Mouse (Mus musculus) thymus, postnatal 14 days (tissue): ENCODE results near the gene Acer3.

Source experiments
- DNase-seq: peaks from one replicate; pipeline ENCODE4 v3.0.0; 2021

Gene Acer3

DNA sequence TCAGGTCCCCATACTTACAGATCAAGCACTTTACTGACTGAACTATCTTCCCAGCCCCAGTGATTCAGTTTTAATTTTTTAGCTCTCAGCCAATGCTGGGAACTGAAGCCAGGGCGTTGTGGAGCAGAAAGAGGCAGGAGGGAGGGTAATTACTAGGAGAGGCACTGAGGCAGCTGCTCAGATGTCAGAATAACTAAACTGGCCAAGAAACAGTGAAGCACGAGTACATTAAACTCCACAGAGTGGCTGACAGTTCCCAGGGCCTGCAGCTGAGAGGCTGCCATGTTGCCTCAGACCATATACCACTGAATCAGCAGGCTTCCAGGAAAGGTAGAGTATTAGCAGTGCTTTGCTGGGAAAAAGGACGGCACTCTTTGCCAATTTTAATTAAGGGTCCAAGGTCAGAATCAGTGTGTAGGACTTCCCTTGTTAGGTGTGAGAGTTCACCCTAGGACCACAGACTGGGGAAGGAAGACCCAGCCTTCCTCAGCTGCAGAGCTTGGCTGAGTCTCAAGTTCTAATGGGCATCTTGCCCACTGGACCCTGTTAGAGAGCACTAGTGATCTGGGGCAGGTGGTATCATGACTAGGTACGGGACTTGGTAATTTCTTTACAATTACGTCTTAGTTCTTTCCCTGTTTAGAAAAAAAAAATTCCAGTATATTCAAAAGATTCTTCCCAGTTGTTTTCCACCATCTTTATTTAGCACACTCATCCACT is 11.8 kb upstream of the Acer3 start:
- DNase-seq: no peak

DNA sequence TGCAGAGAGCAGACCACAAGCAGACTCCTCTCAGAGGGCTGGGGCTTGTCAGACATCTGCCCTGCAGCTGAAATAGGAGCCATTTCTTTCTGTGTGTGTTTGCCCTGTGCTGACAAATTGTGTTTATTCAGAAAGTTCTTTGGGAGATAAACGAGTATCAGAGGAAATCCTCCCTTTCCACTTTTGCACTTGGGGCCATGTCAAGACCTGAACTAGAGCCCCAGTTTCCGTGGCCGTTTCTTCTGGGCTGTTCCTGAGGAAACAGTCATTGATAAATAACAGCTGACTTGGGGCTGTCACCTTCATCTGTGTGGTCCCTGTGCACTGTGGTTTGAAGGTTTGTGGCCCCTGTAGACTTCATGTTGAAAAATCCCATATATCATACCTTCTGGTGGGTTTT is 10.9 kb upstream of the Acer3 start:
- no peak for DNase-seq

DNA sequence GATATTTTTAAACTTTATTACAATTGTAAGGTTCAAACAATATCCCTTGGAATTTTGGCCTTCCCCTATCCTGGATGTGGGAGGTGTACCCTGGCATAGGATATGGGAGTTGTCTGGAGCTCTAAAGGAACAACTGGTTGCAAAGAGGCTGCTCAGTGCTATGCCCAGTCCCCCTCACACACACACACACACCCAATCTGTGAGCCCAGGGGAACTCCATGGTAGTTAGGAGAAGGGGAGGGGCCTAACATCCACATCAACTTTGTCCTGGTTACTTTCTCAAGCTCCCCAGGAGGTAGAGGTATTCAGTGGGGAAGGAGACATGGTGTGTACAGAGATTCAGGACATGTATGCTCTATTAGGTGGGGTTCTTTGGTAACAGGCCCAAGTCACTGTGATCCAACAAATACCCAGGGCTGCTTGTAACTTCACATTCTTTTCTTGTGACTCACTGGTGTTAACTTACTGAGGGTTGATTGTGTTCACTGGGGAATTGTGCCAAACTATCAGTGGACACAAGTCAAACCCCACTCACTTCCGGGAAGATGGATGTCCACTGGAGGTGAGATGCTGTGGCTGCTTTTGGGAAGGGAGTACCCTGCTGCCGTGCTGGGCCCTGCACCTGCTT is 9.5 kb upstream of the Acer3 start:
- DNase-seq: no peak

DNA sequence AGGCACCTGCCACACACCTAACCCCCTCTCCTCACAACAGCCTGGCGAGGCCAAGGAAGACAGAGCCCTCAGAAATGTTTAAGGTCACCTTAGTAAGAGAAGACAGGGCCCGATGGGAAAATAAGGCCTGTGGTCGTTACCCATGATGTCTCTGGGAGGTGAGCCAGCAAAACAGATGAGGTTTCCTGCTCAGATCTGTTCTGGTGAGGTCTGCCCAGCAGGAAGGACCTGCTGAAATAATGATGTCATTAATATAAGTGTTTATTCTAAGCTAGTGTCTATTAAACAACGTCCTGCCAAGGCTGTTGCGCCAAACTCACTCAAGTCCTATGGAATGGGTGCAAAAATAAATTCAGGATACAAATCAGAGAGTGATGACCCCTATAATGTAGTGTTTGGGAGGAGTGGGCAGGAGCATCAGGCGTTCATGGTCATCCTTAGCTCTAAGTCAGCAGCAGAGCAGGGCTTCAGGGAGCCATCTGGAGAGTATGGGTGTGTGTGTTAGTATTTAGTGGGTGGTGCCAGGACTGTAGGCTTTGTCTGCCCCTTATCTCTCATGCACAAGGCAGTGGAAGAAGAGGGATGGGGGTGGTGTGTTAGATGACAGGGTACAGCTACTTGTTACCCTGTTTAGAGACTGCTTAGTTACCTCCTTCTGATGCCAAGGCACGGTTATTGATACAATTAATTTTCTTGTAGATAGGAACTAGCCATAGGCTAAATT is 8.8 kb upstream of the Acer3 start:
- no peak for DNase-seq

DNA sequence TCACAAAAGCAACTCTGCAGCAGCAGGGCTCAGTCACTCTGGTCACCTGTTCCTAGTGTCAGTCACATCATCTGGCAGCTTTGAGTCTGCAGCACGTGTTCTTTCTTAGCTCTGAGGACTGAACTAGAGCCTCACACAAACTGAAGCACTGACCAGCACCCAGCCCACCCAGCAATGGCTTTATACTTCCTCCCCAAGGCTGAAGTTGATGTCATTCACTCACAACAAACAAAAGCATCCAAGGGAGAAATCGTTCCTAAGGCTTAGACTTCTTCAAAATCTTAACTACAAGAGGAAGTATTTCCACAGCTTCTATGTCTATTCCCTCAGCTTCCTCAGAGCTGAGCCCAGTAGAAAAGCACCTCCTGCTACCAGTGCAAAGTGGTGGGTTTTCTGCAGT is 7.3 kb upstream of the Acer3 start:
- no peak for DNase-seq

DNA sequence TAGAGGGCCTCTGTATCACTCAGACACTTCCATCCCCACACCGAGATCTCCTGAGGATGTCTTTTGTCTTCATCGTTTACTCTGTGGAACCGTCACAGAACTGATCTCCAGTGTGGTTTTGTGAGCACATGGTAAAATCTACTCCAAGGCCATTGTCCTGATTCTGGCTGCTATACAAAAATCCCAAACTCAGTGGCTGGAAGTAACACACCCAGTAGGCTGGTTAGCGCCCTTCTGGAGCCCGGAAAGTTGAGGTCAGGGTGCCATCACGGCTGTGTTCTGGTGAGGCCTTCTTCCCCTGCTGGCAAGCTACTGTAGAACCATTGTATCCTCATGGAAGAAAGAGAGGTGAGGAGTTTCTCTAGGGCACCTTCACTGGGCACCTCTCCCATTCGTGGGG is 5.0 kb upstream of the Acer3 start:
- no peak for DNase-seq

DNA sequence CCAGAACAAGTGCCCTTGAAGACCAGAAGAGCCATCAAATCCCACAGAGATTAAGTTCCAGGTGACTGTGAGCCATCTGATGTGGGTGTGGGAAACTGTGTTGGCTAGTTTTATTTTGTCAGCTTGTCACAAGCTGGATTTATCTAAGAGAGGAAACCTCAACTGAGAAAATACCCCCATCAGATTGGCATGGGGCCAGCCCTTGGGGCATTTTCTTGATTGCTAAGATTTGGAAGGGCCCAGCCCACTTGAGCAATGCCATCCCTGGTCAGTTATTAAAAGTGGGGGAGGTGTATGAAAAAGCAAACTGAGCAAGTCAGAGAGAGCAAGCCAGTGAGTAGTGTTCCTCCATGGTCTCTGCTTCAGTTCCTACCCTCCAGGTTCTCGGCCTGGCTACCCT is 3.2 kb upstream of the Acer3 start:
- DNase-seq: no peak

DNA sequence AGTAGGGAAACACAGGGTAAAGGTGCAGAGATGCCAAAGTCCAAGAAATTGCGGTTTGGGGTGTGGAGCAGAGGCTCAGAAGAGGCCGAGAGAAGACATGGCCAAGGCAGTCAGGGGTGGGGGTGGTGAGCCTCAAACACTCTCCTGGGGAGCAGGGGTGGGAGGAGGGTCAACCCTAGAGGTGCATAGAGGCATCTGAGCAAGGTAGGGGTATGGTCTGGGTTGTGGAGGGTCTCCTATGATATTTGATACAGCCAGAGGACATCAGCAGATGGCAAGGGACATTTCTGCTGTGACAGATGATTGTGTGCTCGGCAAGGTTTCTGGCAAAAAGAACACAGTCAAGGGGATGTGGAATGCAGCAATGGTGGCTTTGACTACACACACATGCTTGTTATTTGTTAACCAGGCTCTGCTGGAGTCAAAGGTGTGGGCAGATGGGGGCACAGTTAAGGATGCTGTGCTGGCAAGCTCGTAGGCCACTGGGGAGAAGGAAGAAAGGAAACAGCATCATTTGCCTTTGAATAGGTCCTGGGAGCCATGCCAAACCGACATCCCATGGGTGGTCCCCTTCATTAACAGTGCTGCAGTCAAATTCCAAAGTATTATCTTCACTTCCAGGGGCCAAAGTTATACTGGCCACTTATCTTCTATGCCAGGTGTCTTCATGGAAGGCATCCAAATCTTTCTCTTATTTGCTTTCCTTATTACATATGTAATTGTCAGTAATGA is 2.4 kb upstream of the Acer3 start:
- DNase-seq: no peak

DNA sequence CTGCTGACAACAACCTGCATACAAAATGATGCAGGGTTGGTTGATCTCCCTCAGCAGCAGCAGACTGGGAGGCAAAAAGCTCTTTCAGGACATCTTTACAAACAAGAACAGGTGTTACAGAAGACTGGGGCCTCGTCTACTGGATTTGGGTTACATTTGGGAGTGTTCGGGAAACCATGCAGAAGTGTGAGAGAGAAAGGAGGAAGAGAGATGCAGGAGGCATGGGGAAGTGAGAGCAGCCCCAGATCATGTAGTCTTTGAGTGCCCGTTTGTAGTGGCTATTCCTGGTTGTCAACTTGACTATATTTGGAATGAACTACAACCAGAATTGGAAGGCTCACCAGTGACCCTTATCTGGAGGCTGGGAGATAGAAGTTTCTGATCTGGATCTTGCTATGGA is 1.4 kb upstream of the Acer3 start:
- DNase-seq: no peak

DNA sequence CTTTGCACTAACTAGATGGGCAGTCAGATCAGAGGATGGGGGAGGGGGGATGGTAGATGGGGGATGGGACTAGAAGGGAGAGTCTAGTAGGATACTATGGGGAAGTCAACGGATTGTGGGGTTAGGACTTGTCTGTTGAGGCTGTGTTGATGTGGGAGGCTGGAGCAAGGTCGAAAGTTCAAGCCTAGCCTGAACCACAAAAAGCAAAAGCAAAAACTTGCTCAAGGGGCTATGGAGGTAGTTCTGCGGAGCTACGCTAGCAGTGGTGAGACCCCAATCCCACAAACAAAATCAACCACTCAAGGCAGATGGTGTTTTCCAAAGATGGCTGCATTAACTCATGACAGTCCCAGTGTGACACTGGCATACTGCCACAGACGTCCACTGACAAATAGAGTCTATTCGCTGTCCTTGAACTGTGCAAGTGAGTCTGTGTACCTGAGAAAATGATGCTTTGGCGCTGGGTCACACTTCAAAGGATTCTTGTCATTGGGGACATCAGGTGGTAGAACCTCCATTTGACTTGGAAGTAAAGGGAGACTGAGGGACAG is 927 bp downstream of the Acer3 start:
- no peak for DNase-seq

DNA sequence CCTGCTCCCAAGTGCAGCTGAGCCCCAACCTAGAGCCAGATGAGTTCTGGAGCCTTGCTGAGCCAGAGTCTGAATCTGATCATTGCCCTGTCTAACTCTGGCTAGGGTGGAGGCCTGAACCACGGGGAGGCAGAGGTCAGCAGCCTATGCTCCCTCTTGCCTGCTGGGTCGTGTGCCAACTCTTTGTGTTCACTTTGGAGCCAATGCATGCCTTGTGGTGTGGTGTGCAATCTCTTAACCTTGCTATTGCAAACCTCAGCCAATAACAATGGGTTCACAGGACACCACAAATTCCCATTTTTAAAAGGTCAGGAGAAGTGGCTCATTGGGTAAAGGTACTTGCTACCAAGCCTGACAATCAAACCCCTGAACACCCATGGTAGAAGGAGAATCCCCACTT is 4.4 kb downstream of the Acer3 start:
- no peak for DNase-seq

DNA sequence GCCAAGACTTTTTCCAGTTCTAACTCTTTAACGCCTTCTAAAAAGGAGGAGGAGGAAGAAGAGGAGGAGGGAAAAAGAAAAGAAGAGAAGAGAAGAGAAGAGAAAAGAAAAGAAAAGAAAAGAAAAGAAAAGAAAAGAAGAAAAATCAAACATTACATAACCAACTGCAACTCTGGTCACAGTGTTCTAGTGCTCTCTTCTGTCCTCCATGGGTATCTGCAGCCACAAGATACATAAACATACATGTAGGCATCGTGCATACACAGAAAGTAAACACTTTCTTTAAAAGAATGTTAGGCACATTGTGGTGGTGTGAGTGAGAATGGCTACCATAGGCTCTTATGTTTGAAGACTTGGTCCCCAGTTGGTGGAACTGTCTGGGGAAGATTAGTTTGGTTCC is 5.9 kb downstream of the Acer3 start:
- DNase-seq: no peak

DNA sequence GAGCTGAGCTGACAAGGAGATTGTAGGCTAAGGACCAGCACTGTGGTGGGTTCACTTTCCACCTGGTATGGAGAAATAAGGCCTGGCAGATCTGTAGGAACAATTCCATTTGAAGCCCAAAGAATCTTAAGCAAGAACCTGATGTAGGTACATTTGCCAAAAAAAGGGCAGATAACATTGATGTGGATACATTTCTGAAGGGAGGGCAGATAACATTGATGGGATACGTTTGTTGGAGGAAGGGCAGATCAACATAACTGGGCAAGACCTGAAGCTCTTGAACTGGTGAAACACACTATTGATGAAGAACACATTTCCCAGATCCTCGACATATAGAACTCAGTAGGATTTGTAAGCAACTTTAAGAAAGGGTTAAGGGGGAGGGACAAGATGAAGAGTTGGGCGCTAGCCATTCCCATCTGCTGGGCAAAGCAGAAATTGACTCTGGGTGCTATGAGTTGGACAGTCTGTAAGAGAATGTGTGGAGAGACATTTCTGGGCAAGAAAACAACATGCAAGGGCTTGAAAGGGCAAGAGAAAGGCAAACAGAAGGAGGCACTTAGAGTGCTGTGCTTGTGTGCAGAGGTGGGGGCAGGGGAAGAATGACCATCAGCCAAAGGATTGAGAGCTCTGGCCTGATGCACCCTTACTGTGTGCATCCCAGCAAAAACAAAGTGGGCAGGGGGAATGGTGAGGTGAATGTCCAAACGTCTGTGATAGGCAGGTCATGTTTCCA is 8.7 kb downstream of the Acer3 start:
- DNase-seq: no peak

DNA sequence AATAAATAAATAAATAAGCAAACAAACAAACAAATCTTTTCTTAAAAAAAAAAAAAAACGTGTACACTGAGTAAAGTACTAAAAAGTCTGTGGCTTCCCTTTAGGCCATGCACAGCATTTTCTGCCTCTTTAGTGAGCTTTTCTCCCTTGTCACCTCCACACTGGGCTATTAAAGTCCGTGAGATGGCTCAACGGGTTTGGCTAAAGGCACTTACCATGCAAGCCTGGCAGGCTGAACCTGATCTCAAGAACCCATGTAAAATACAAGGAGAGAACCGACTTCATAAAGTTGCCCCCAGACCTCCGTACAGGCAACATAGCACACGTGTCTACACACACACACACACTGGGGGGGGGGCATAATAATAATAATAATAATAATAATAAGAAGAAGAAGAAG is 10.7 kb downstream of the Acer3 start:
- no peak for DNase-seq

DNA sequence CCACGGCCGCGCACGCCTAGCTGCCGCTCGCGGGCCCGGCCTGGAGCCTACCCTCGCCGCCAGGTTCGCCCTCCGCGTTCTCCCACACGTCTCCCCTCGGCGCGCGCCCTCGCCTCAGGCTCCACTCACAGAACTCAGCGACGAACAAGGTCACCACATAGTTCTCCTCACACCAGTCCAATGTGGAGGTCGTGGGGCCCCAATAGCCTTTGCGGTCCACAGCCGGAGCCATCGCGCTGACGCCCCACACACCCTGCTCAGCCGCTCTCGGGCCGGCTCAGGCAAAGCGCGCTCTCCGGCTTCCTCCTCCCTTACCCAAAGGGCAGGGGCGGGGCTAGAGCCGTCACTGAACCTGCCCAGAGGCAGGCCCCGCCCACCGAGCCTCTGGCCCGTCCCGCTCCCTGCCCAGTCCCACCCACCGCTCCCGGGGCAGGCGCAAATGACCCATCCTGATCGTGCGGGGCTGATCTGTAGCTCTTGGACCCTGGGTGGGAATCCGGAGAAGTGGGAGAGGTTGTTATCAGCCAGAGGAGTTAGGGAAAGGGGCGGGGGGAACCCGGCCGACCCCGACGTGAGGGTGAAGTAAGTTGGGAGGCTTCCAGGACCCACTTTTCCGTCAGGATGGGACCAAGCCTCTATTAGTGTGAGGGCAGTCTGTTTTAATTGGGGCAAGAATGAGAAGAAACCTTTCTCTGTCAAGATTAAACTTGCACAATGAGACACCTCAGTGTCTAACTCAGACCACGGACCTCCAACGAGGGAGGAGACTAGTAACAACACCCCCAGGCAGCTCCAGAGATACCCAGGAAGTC is 11.6 kb downstream of the Acer3 start:
- DNase-seq: peak; percentile 95

DNA sequence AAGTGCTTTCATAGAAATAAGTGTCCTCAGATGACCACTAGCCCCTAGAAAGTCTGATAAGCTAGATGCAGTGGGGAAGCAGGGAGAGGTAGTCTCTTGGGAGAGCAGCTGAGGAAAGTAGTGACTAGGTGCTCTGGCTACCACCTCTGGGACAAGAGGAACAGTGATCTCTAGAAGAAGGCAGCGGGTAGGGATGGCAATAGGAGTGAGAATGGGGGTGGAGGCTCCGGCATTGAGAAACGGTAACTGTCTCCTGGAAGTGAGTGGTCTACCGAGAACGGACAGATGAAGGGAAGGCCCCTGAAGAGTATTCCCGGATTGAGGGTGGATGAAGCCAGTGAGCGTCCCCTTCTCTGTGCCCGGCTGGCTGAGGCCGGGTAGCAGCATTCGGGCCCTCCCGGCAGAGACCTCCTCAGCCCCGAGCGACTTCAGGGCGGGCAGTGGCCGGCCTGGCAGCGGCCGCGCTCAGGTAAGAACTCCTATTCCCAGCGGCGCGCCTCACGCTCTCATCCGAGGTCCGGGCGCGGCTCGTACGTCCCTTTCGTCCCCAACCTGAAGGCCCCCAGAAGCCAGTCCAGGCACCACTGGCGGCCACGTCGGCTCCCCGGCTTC is 12.3 kb downstream of the Acer3 start:
- DNase-seq: no peak

DNA sequence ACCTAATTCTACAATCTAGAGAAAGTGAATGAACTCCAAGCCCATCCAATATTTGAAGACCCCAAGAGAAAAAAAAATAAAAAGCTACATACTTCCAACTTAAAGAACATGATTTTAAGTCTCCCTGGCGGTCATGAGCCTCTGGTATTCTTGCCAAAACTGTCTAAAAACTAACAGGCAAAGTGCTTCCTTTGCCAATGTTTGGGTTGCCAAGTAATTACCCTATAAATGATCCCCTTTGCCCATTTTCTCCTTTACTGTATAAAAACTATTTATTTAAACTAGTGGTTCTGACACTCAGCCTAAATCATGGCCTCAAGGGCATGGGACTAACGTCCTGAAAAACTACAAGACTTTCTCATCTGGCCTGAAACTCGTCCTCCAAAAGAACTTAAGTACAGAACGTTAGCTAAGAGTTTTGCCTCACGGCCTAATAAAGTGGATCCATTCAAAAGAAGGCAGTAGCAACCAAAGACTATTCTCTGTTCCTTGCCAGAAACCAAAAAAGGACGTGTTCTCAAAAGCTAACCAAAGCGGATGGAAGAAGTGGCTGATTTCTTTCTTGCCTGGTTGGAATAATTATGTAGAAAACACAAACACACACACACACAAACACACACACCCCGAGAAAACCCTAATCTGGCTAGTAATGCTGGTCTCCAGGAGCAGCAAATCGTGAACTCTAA is 12.9 kb downstream of the Acer3 start:
- no peak for DNase-seq

DNA sequence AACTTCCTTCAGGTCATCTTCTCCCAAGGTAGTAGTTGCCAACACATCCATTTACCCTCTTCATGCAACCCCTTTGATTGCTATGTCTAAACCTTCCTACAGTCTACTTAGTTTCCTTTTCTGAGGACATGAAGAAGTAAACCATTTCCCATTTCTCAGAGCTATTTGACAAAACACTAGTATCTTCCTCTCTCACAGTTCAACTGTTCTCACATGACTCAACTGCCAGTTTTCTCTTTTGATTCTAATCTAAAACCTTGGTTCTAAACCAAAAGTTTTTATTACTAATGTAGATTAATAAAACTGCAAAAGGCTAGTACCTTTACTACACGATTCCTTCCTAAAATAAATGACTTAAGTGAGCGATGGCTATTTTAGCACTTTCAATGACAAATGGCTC is 13.6 kb downstream of the Acer3 start:
- no peak for DNase-seq

DNA sequence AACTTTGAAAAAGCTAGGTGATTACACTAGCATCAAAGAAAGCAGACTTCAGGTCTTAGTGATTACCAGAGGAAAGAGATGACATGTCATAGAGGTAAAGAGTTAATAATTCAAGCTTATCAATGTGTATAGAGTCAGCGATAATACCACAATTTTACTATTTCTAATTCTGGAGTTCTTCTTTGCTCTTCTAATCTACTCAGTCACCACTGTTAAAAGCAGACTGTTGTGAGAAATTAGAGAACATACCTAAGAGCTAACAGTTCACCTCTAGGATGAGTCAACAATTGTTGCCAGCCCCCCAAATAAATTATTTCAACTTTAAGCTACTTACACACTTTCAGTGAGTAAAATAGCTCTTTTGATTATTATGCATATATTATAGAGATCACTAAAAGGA is 28.1 kb downstream of the Acer3 start:
- no peak for DNase-seq

DNA sequence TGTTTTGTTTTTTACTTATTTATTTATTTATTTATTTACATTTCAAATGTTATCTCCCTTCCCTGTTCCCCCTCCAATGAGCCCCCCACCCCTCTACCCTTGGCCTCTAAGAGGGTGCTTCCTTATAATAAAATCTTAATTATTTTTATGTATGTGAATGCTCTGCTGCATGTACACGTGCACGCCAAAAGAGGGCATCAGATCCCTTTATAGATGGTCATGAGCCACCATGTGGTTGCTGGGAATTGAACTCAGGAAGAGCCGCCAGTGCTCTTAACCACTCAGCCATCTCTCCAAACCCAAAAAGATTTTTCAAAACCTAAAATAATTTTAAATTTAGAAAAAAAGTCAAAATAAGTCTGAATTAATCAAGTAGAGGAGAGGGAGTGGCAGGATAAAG is 31.4 kb downstream of the Acer3 start:
- DNase-seq: peak; percentile 27

DNA sequence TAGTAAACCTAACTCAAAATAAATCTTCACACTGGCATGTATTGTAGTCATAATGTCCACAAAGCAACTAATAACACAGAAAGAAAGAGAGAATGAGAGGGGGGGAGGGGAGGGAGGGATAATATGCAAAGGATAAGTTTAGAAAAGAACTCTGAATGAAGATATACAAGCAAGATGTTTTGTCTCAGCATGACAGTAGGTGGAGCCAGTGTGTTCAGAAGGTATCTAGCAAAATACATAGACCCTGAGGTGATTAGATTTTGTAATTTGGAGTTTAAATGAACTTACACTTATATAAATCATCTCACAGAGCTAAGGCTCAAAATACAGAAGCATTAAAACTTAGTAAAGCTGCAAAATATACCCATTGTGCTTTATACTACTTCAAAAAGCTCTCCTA is 44.7 kb downstream of the Acer3 start:
- DNase-seq: no peak
